Comparison of ENCODE assay signal across 9 mouse cellular contexts in the genomic region with DNA sequence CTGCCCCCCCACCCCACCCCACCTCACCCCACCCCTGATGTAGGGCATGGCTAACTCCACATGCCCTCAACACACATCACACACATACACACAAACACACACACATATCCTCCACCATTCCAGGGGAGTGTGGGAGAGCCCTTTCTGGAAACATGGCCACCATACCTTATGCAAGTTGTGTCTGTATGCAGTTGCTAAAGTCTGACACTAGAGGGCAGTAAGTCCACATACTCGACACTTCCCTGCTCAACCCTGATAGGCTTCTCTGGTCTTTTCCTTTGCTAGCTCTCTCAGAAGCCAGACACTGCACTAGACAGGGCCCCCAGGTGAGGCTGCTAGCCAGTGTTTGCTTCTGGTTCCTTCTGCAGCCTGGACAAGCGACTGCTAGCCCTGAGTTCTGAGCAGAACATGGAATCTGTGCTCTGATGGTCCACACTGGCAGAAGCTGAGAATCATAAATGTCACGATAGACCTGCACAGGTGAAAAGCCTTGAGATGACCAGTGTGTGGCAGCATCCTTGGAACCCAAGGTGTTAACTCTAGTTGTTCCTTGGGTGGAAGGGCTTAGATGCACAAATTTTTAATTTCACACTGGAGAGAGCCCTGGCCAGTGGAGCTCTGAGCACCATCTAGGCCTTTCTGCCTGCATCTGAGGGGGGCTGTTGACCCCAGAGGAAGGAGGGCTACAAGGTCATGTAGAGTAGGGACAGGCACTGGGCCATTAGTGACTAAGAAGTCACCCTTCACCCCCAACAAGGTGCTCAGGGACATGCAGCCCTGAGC. TPM values are rescaled to one million over a fixed set of nuclear protein-coding genes. Genes with fewer than 3 reads are reported as not detected.
DNase-seq lines count a peak whose midpoint lies in the region; ATAC-seq lines count a peak whose summit lies in the region.
"Not testable (repeated sequence)": the region's sequence is repeated elsewhere in the genome, so short reads cannot be mapped to it uniquely, and the experiment has no call there.
"Had no signal": no experiment of that assay in that cellular context is flagged by ENCODE, and none has a peak within 500 bp of the region (broad histone marks: within the 10 kb centered on the region; RNA-seq: fewer than 3 reads in every experiment).

No protein-coding gene starts in this region.

- 5% methylated on average over 2 of the region's 3 CpGs for WGBS in forebrain, embryonic 14.5 days
- WGBS in limb, embryonic 13.5 days: 36% methylated on average over 3 of the region's 3 CpGs
- 37% methylated on average over 3 of the region's 3 CpGs for WGBS in neural tube, embryonic 15.5 days

- peak; percentile 92 for ATAC-seq in forebrain, embryonic 14.5 days
- ATAC-seq in limb, embryonic 13.5 days (ENCODE audit: low FRiP score, low read depth): peak; percentile 73
- ATAC-seq in megakaryocyte progenitor cell, adult 5-6 weeks (replicated peaks; ENCODE audit: poor library complexity): peak; percentile 99
- ATAC-seq in neural tube, embryonic 15.5 days (ENCODE audit: low FRiP score): peak; percentile 91

- H3K4me1 ChIP-seq in forebrain, embryonic 14.5 days (ENCODE audit: control insufficient read depth, insufficient read depth, low read length); limb, embryonic 13.5 days; neural tube, embryonic 15.5 days: not testable (repeated sequence)

- H3K36me3 ChIP-seq in forebrain, embryonic 14.5 days (ENCODE audit: control insufficient read depth, insufficient read depth, low read length); limb, embryonic 13.5 days; neural tube, embryonic 15.5 days: not testable (repeated sequence)

- not testable (repeated sequence) for H3K27ac ChIP-seq in forebrain, embryonic 14.5 days (ENCODE audit: low read depth, low read length); limb, embryonic 13.5 days; neural tube, embryonic 15.5 days (replicated peaks)

- H3K4me2 ChIP-seq in forebrain, embryonic 14.5 days (ENCODE audit: low read length); limb, embryonic 13.5 days (replicated peaks); neural tube, embryonic 15.5 days: not testable (repeated sequence)

- intact Hi-C loops in heart, postnatal 10 days (cut with DNase I): not testable (repeated sequence)

- peak; percentile 21 to 34 for DNase-seq in cerebellum, postnatal 14 days
- DNase-seq in forebrain, embryonic 14.5 days (ENCODE audit: low spot score): peak; percentile 13
- DNase-seq in heart, postnatal 10 days: peak; percentile 14 to 18
- peak; percentile 16 for DNase-seq in kidney, adult 9 months

- not testable (repeated sequence) for H3K9me3 ChIP-seq in forebrain, embryonic 14.5 days (replicated peaks; ENCODE audit: control insufficient read depth, low read length); limb, embryonic 13.5 days; neural tube, embryonic 15.5 days (replicated peaks)

- H3K27me3 ChIP-seq in forebrain, embryonic 14.5 days (replicated peaks; ENCODE audit: control insufficient read depth, insufficient read depth, low read length); limb, embryonic 13.5 days; neural tube, embryonic 15.5 days (replicated peaks): not testable (repeated sequence)

- H3K9ac ChIP-seq in forebrain, embryonic 14.5 days (ENCODE audit: low read length); limb, embryonic 13.5 days; neural tube, embryonic 15.5 days (replicated peaks): not testable (repeated sequence)

- H3K4me3 ChIP-seq in forebrain, embryonic 14.5 days (ENCODE audit: low read depth, low read length); limb, embryonic 13.5 days; neural tube, embryonic 15.5 days (replicated peaks): not testable (repeated sequence)

RNA-seq across cellular contexts. Expression of a gene that starts 35.1 kb away (rescaled TPM):
- polyA plus RNA-seq in forebrain, embryonic 14.5 days (2014; fragmentation: Nextera tagmentation; extraction: Ambion mirVana): not detected in 2 replicates
- total RNA-seq in heart, postnatal 10 days (2021): not detected
- polyA plus RNA-seq in limb, embryonic 13.5 days (2015; fragmentation: Nextera tagmentation; extraction: Ambion mirVana): not detected in 2 replicates
- total RNA-seq in megakaryocyte progenitor cell, adult 5-6 weeks (2015): 0.64 TPM in 1 of 2 replicates, not detected in the other
- total RNA-seq in megakaryocyte progenitor cell, adult 5-6 weeks (2017): not detected in 2 replicates
- 0.10 TPM in 1 of 2 replicates, not detected in the other for polyA plus RNA-seq in neural tube, embryonic 15.5 days (2015; fragmentation: Nextera tagmentation; extraction: Ambion mirVana)
- total RNA-seq: heart, postnatal 25 days had no signal

RNA-seq across cellular contexts. Expression of a gene that starts 48.6 kb away (rescaled TPM):
- polyA plus RNA-seq in forebrain, embryonic 14.5 days (2014; fragmentation: Nextera tagmentation; extraction: Ambion mirVana): not detected in 2 replicates
- total RNA-seq in heart, postnatal 10 days (2021): not detected
- not detected in 2 replicates for polyA plus RNA-seq in limb, embryonic 13.5 days (2015; fragmentation: Nextera tagmentation; extraction: Ambion mirVana)
- not detected in 2 replicates for total RNA-seq in megakaryocyte progenitor cell, adult 5-6 weeks (2015)
- not detected in 2 replicates for total RNA-seq in megakaryocyte progenitor cell, adult 5-6 weeks (2017)
- not detected in 2 replicates for polyA plus RNA-seq in neural tube, embryonic 15.5 days (2015; fragmentation: Nextera tagmentation; extraction: Ambion mirVana)
- total RNA-seq: adrenal gland, adult 2 months; heart, postnatal 25 days had no signal
